Mouse (Mus musculus) hematopoietic stem cell, adult 5-6 weeks (primary cell): ENCODE results near the gene Gm9745. TPM values are rescaled to one million over a fixed set of nuclear protein-coding genes. Genes with fewer than 3 reads are reported as not detected.
"Not testable (repeated sequence)": the region's sequence is repeated elsewhere in the genome, so short reads cannot be mapped to it uniquely, and the experiment has no call there.

ENCODE experiments used
- ATAC-seq, 2 experiments: fragments of 125-278 bp in 1 of 2; replicated peaks in 1 of 2; 2 replicates each; pipeline ENCODE4 v1.8.0; 2016 to 2017; ENCODE audit warnings: inconsistent platforms in 2 of 2, mild to moderate bottlenecking in 2 of 2, moderate number of reproducible peaks in 2 of 2, low read depth in 1 of 2, moderate TSS enrichment in 1 of 2; ENCODE audit not compliant: low FRiP score in 2 of 2, poor library complexity in 2 of 2, severe bottlenecking in 2 of 2, insufficient read depth in 1 of 2, low TSS enrichment in 1 of 2
- total RNA-seq: library from RNA; stranded (forward); fragments of 172-1452, 232-1000 nt; gene quantifications from 2 replicates; pipeline ENCODE4 v1.2.3, GENCODE M21; 2017

Gm9745 gene
- total RNA-seq, 1 experiment from 2014 or later: not detected

DNA sequence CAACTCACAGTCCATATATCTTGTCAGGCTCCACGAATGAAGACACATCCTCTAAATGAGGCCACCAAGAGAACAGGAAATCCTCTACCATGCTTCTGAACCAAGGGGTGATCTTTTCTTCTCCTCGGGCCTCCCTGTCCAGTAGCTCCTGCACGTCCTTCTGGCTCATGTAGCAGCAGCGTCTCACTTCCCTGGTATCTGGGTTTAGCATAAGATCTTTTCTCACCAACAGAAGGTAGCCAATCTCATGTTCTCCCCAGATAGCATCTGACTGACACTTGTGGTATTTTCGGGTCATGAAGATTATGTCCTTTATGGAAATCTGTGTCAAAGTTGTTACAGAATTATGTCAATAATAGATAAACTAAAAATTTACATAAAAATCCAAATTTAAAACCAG lies 6.3 kb downstream of the Gm9745 start:
- ATAC-seq: not testable (repeated sequence)

GRCm38 (mm10) chr13:8941110-8941509 lies 6.9 kb downstream of the Gm9745 start:
- ATAC-seq: not testable (repeated sequence)

- ATAC-seq: not testable (repeated sequence)
Observed at GRCm38 (mm10) chr13:8937611-8938140, 10.4 kb downstream of the Gm9745 start.

DNA sequence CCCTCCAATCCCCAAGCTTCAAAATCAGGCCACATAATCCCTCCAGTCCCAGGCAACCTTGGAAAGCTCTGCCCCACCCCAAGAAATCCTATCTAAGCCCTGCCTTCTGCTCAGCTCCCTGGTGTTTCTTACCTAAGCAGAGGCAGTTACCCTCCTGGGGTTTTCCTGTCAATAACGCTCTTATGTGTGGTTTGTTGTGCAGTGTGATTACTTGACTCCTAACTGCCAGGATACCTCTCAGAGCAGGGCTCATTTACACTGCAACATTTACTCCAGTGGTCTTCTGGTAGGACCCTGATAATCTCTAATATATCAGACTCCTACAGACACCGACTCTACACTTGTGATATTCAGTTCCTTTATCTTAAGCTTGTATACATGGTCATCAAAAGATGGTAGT lies 14.5 kb downstream of the Gm9745 start:
- ATAC-seq: no peak

GRCm38 (mm10) chr13:8913890-8914289 lies 34.1 kb downstream of the Gm9745 start:
- ATAC-seq: not testable (repeated sequence)

- not testable (repeated sequence) for ATAC-seq
Observed at GRCm38 (mm10) chr13:8905986-8906385, 42.0 kb downstream of the Gm9745 start.

Other genes with a start within 250 kb of the Gm9745 start
- gene Wdr37, start 76.3 kb downstream of the Gm9745 start, total RNA-seq: 28.1 and 30.2 TPM in 2 replicates
- gene Idi1, start 62.7 kb downstream of the Gm9745 start, total RNA-seq: 39.5 and 68.1 TPM in 2 replicates
- gene Idi2, start 4.6 kb upstream of the Gm9745 start, total RNA-seq: not detected in 2 replicates
- gene Gtpbp4, start 47.9 kb upstream of the Gm9745 start, total RNA-seq: 102 and 139 TPM in 2 replicates
- gene Larp4b, start 145.7 kb upstream of the Gm9745 start, total RNA-seq: 76.5 and 95.2 TPM in 2 replicates